Mouse (Mus musculus) gonadal fat pad, adult 2 months (tissue): Measurements from ENCODE around the gene 4930513O06Rik. TPM values are rescaled to one million over a fixed set of nuclear protein-coding genes. Genes with fewer than 3 reads are reported as not detected.

Experiments used
- DNase-seq: peaks from one replicate; pipeline ENCODE4 v3.0.0-alpha.2; 2012; ENCODE audit warnings: low read depth
- polyA plus RNA-seq: library from polyadenylated mRNA; depleted of rRNA; stranded (reverse); fragments of >200 nt; gene quantifications from 2 replicates; pipeline ENCODE4 v1.2.3, GENCODE M21; 2012; rRNA removed

4930513O06Rik gene
- polyA plus RNA-seq, result not detected in 2 replicates

DNA sequence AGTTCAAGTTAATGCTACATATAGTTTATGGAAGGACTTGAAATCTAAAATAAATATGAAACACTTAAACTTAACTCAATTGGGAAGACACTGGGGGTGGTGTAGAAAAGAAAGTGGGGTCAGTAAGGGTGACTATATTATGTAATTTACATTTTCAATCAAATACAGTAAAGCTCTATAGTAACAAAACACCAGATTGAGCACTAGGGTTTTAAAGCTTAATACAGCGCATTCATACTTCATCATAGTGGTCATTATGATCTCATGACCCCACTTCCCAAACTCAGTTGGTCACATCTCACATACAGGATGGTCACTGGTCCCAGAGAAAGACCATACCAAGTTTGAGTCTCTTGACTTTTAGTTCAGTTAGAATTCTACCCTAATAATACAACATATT is at the start of gene 4930513O06Rik:
Gene 4930513O06Rik (plus strand): TSS at position 301 of the 400 bp plus-strand sequence.
- no peak for DNase-seq

DNA sequence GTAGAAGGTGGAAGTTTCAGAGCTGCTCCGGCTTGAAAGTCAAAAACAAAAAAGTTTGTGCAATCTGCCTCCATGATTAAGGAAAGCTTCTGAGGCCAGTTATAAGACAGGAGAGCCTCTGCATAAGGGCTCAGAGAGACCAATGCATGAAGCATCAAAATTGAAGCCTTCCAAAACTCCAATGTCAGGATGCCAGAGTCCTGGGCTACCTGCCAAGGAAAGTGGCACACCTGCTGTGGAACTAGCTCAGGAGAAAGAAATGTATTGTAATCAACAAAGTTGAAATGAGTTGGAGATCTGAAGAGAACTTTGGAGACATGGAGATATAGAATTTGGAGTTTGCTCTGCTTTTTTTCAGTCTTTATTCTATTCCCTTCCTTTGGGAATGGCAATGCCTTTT is 48.4 kb upstream of the 4930513O06Rik start:
- DNase-seq, result no peak

DNA sequence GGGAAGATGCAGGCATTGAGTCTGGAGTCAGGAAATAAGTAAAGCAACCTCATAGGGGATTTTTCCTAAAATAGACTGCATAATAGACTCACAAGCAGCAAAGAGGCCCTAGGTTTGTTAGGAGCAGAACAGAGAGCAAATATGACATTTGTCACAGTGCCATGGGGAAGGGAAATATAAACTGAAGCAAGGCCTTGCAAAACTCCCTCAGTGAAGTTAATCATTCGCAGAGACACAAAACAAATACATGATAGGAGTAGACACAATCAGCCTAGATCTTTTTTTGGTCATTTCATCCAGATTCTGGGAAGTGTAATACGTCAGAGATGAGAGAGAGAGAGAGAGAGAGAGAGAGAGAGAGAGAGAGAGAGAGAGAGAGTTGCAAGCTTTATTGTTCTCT is 46.7 kb upstream of the 4930513O06Rik start:
- no peak for DNase-seq

DNA sequence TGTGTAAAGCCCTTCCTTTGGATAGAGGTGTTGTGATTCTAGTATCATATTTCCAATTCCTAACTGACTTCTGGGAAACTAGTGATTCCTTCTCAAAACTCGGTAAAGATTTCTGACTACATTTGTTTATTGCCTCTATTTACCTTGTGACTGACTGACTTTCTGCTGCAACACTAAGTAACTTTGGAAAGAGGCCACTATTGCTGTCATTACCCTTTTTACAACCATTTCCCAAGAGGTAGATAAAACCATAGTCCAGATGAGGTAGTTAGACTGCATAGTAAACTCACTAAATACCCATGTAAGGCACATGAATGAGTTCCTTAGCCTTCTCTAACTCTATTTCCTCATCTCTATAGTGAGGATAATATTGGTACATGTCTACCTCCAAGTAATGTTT is 44.9 kb upstream of the 4930513O06Rik start:
- DNase-seq, result no peak

DNA sequence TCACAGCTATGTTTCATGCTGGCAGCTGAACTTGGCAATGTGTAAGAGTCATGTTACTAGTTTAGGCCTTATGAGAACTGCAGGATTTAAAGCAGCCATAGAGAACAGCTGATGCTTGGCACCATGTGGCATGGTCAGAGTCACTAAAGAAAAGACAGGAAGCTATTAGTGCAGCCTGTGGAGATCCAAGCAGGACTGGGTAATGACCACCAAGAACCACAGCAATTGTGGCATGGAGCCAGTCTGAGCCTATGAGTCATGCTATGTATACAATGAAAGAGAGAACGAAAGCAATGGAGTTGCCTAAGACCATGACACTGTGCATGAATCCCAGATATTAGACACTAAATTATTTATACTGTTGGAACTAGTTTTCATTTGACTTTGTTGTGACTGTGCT is 34.1 kb upstream of the 4930513O06Rik start:
- no peak for DNase-seq

DNA sequence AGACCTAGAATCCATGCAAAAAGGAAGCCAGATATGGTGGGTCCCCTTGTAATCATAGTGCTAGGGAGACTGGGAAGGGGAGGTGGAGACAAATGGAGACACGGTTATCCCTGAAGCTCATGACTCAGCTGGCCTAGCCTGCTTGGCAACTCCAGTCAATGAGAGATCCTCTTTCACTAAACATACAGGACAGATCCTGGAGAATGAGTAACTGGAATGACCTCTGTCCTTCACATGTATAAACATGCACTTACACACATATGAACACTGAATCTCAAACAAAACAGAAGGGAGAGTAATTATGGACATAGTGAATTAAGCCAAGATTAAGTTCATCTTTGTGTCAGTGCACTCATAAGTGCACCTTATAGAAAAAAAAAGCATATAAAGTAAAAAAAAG is 32.9 kb upstream of the 4930513O06Rik start:
- no peak for DNase-seq

DNA sequence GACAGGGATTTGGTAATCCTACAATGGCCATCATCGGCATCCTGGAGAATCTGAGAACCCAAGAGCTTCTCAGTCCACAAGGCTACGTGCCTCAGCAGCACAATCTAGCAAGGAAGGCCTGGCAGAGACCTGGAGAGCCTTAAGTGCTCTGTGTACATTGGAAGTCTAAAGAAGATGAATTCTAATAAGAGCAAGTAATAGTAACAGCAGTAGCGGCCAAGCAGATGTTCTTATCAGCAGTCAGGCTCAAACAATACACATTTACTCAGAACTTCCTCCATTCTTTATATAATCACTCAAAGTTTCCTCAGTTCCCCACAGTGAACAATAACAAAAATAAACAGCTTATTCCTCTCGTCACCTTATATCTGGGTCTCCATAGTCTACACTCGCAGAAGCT is 22.0 kb upstream of the 4930513O06Rik start:
- no peak for DNase-seq

DNA sequence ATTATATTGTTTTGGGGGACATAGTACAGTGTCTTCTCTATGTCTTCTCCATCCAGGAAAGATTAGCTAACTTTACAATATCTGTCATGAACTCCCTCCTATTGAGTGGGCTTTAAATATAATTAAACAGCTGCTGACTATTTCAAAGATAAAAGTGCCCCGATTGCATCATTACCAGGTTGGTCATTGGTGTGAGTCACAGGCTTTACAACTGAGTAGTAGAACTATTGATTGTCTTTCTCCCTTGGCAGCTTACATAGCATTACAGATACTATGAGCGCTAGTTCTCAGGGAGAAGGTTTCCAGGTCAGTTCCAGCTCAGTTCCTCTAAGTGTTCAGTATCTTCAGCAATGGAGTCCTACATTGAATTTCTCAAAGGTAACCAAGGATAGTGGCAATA is 7.5 kb upstream of the 4930513O06Rik start:
- no peak for DNase-seq

DNA sequence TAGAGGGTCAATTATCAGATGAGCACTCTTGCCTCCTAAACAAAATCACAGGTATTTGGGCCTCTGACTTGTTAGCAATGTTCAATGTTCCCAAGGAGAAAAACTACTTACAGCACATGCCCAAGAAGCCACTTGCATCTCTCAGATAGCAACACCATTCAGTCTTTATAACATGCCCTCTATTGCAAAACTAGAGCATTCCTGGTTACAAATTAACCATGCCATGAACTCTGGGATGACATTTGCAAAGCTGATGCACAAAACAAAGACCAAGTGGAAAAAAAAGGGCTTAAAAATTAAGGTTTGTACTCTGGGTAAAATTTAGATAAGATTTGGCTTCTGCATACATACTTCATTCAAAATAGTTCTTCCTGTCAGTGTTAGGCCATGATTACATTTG is 966 bp upstream of the 4930513O06Rik start, which contains the start of gene Serpina7:
Gene Serpina7 (minus strand): TSS at position 160 of the 400 bp plus-strand sequence.
- DNase-seq, result no peak

DNA sequence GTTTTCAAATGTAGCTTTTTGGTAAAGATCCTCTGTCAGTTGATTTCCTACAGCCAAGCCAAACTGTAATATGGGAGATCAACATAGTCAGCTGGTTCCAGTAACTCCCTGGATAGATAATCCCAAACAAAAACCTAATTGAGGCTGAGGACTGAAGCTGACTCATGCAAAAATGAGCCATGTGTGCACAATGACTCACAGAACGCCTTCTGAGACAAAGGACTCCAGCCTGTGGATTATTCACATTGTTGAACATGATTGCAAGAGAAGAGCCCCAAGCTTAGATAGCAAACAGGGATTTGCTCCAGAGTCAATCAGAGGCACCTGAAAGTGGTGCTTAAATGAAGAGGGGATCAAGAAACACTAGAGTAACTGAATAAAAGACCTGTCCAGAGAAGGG is 11.2 kb downstream of the 4930513O06Rik start:
- DNase-seq, result no peak

DNA sequence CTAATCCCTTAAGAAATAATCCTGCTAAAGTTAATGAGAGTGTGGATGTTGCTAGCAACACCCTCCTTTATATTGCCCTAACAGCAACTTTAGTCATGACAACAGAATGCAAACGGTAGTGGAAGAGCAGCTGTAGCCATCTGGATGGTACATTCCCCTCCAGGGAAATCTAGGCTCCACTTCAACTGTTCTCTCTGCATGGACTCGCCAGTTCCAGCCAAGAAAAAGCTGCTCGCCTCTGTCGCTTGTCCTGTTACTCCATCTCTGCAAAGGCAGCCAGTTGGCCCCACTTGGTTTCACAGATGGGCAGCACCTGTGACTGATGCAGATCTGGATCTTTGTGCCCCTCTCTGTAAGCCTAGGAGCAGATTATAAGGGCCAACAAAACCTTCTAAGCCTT is 48.0 kb downstream of the 4930513O06Rik start:
- DNase-seq, result no peak

Other genes with a start within 250 kb of the 4930513O06Rik start
- 0.18 and 0.28 TPM in 2 replicates for gene Nrk, start 171.8 kb upstream of the 4930513O06Rik start, polyA plus RNA-seq
- 0.16 and 0.25 TPM in 2 replicates for gene Serpina7, start 1.0 kb upstream of the 4930513O06Rik start, polyA plus RNA-seq
- gene 4933428M09Rik, start 93.0 kb downstream of the 4930513O06Rik start, polyA plus RNA-seq, result 0.20 TPM in 1 of 2 replicates, not detected in the other
- gene Mum1l1, start 123.8 kb downstream of the 4930513O06Rik start, polyA plus RNA-seq, result 17.4 and 20.5 TPM in 2 replicates
- gene Trap1a, start 247.4 kb downstream of the 4930513O06Rik start, polyA plus RNA-seq, result not detected in 2 replicates